Mouse (Mus musculus) hindbrain, embryonic 15.5 days (tissue): Measurements from ENCODE around the gene Cnot8. TPM values are rescaled to one million over a fixed set of nuclear protein-coding genes. Genes with fewer than 3 reads are reported as not detected.
A peak's percentile ranks its signal among the peaks of the same experiment; 100 is the strongest.
"Not testable (repeated sequence)": the region's sequence is repeated elsewhere in the genome, so short reads cannot be mapped to it uniquely, and the experiment has no call there.

Source experiments
- ATAC-seq: fragments of 200-750 bp; cut with Nextera tagmentation; 2 replicates; pipeline ENCODE4 v1.8.0; 2017; ENCODE audit warnings: low read depth, moderate number of reproducible peaks, moderate TSS enrichment; ENCODE audit not compliant: low FRiP score
- H3K27ac ChIP-seq: fragments of 300-500 bp; sonication (generic); replicated peaks from 2 replicates; pipeline ENCODE4 v1.5.1; 2015; ENCODE audit warnings: mild to moderate bottlenecking, inconsistent platforms
- H3K27me3 ChIP-seq: fragments of 300-500 bp; sonication (generic); 2 replicates; pipeline ENCODE4 v1.6.1; 2015; ENCODE audit warnings: control low read depth, inconsistent platforms
- H3K36me3 ChIP-seq: fragments of 300-500 bp; sonication (generic); 2 replicates; pipeline ENCODE4 v1.6.1; 2015; ENCODE audit warnings: control low read depth, inconsistent platforms
- H3K4me1 ChIP-seq: fragments of 300-500 bp; sonication (generic); replicated peaks from 2 replicates; pipeline ENCODE4 v1.6.1; 2015; ENCODE audit warnings: control low read depth, inconsistent platforms
- H3K4me2 ChIP-seq: fragments of 300-500 bp; sonication (generic); 2 replicates; pipeline ENCODE4 v1.6.1; 2015; ENCODE audit warnings: moderate library complexity, mild to moderate bottlenecking, inconsistent platforms
- H3K4me3 ChIP-seq: fragments of 300-500 bp; sonication (generic); 2 replicates; pipeline ENCODE4 v1.5.1; 2015; ENCODE audit warnings: mild to moderate bottlenecking, inconsistent platforms
- H3K9ac ChIP-seq: fragments of 300-500 bp; sonication (generic); 2 replicates; pipeline ENCODE4 v1.6.1; 2015; ENCODE audit warnings: inconsistent platforms
- H3K9me3 ChIP-seq: fragments of 300-500 bp; sonication (generic); 2 replicates; pipeline ENCODE4 v1.6.1; 2016; ENCODE audit warnings: control low read depth, inconsistent platforms
- WGBS: fragments of 180-500 bp; shearing (Covaris S2); methylation state at CpG from one replicate; pipeline ENCODE4 v1.1.7; 2015; 5-methylcytosine and 5-hydroxymethylcytosine counted together
- polyA plus RNA-seq: library from polyadenylated mRNA; unstranded; fragments of >200 nt; fragmentation: Nextera tagmentation; extraction: Ambion mirVana; gene quantifications from 2 replicates; pipeline ENCODE4 v1.2.1, GENCODE M21; 2015

Cnot8 gene
- polyA plus RNA-seq, 1 experiment from 2014 or later, result 103 TPM

GRCm38 (mm10) chr11:58095561-58095960 lies 8.4 kb upstream of the Cnot8 start:
- ATAC-seq, result no peak
- Histone ChIP-seq H3K27ac (no peak overlapping the region), H3K4me1 (peaks cover 5% of the 10 kb centered on the region; the same call in 1 of the 2 replicates), H3K4me3 (no peak overlapping the region), H3K27me3 (peaks cover 14% of the 10 kb centered on the region), H3K9ac (no peak overlapping the region), H3K4me2 (no peak overlapping the region), H3K9me3 (no peaks in the 10 kb centered on the region), H3K36me3 (no peaks in the 10 kb centered on the region)
- whole genome bisulfite sequencing, result 93% methylated on average over 1 of the region's 1 CpGs

- Histone ChIP-seq H3K36me3 (no peaks in the 10 kb centered on the region), H3K27ac (no peak overlapping the region), H3K27me3 (peaks cover 14% of the 10 kb centered on the region), H3K9me3 (no peaks in the 10 kb centered on the region), H3K4me3 (no peak overlapping the region), H3K4me2 (no peak overlapping the region), H3K4me1 (peaks cover 5% of the 10 kb centered on the region; the same call in 1 of the 2 replicates), H3K9ac (no peak overlapping the region)
- WGBS, result 84% methylated on average over 5 of the region's 5 CpGs
- ATAC-seq, result no peak
Observed at GRCm38 (mm10) chr11:58096160-58096559, 7.8 kb upstream of the Cnot8 start.

GRCm38 (mm10) chr11:58096821-58097620 lies 6.9 kb upstream of the Cnot8 start:
- Histone ChIP-seq H3K27me3 (peaks cover 14% of the 10 kb centered on the region), H3K4me3 (peak overlapping the region; percentile 29; the same call in 1 of the 2 replicates), H3K4me1 (peaks cover 5% of the 10 kb centered on the region; the same call in 1 of the 2 replicates), H3K9me3 (no peaks in the 10 kb centered on the region), H3K4me2 (peak overlapping the region; percentile 59), H3K9ac (no peak overlapping the region), H3K36me3 (no peaks in the 10 kb centered on the region), H3K27ac (no peak overlapping the region)
- WGBS, result 52% methylated on average over 20 of the region's 20 CpGs
- no peak for ATAC-seq

GRCm38 (mm10) chr11:58097621-58098365 lies 6.2 kb upstream of the Cnot8 start:
- WGBS, result 3% methylated on average over 30 of the region's 38 CpGs
- no peak overlapping the region for H3K9ac ChIP-seq

GRCm38 (mm10) chr11:58098366-58098720 lies 5.6 kb upstream of the Cnot8 start:
- ATAC-seq, H3K9me3 ChIP-seq, H3K4me2 ChIP-seq, H3K9ac ChIP-seq, H3K4me3 ChIP-seq, H3K27ac ChIP-seq, H3K36me3 ChIP-seq: not testable (repeated sequence)
- H3K4me1 ChIP-seq, result peaks cover 12% of the 10 kb centered on the region
- 65% methylated on average over 5 of the region's 5 CpGs for WGBS
- peaks cover 14% of the 10 kb centered on the region for H3K27me3 ChIP-seq

More at GRCm38 (mm10) chr11:58097621-58098365, 6.2 kb upstream of the Cnot8 start:
- H3K4me3 ChIP-seq, result peak overlapping the region; percentile 29
- H3K27ac ChIP-seq, result no peak overlapping the region
- peaks cover 14% of the 10 kb centered on the region for H3K27me3 ChIP-seq
- no peaks in the 10 kb centered on the region for H3K36me3 ChIP-seq
- H3K9me3 ChIP-seq, result no peaks in the 10 kb centered on the region
- peaks cover 6% of the 10 kb centered on the region; the same call in 1 of the 2 replicates for H3K4me1 ChIP-seq
- H3K4me2 ChIP-seq, result peak overlapping the region; percentile 59
- ATAC-seq, result 0 out of 2 replicates have a peak, but pooled peaks have one; percentile 24

- peaks cover 19% of the 10 kb centered on the region for H3K4me1 ChIP-seq
- no peak overlapping the region for H3K4me3 ChIP-seq
- H3K36me3 ChIP-seq, result no peaks in the 10 kb centered on the region
- H3K27ac ChIP-seq, result no peak overlapping the region
- ATAC-seq, result no peak
- no peak overlapping the region for H3K9ac ChIP-seq
- WGBS, result 94% methylated on average over 2 of the region's 2 CpGs
- H3K4me2 ChIP-seq, result no peak overlapping the region
- H3K9me3 ChIP-seq, result no peaks in the 10 kb centered on the region
- peaks cover 14% of the 10 kb centered on the region for H3K27me3 ChIP-seq
Observed at GRCm38 (mm10) chr11:58100006-58100405, 3.9 kb upstream of the Cnot8 start.

- H3K4me1 ChIP-seq, result peaks cover 30% of the 10 kb centered on the region
- WGBS, result 88% methylated on average over 4 of the region's 4 CpGs
- no peak overlapping the region for H3K9ac ChIP-seq
- no peak overlapping the region for H3K4me2 ChIP-seq
- H3K27ac ChIP-seq, result no peak overlapping the region
- H3K9me3 ChIP-seq, result no peaks in the 10 kb centered on the region
- ATAC-seq, result no peak
- H3K36me3 ChIP-seq, result no peaks in the 10 kb centered on the region
- peaks cover 11% of the 10 kb centered on the region for H3K27me3 ChIP-seq
- H3K4me3 ChIP-seq, result no peak overlapping the region
Observed at GRCm38 (mm10) chr11:58101194-58101720, 2.7 kb upstream of the Cnot8 start.

GRCm38 (mm10) chr11:58102146-58102545 lies 1.8 kb upstream of the Cnot8 start:
- H3K4me1 ChIP-seq, result peaks cover 34% of the 10 kb centered on the region
- ATAC-seq, result no peak
- H3K27me3 ChIP-seq, result peaks cover 11% of the 10 kb centered on the region
- WGBS, result 88% methylated on average over 3 of the region's 3 CpGs
- no peaks in the 10 kb centered on the region for H3K9me3 ChIP-seq
- H3K27ac ChIP-seq, result no peak overlapping the region
- H3K9ac ChIP-seq, result no peak overlapping the region
- H3K4me3 ChIP-seq, result no peak overlapping the region
- no peak overlapping the region for H3K4me2 ChIP-seq
- no peaks in the 10 kb centered on the region for H3K36me3 ChIP-seq

GRCm38 (mm10) chr11:58102581-58103343 lies 1.2 kb upstream of the Cnot8 start:
- H3K4me2 ChIP-seq, result peak overlapping the region; percentile 69
- 88% methylated on average over 9 of the region's 9 CpGs for WGBS
- H3K9me3 ChIP-seq, result no peaks in the 10 kb centered on the region
- peaks cover 11% of the 10 kb centered on the region for H3K27me3 ChIP-seq
- H3K4me3 ChIP-seq, result peak overlapping the region; percentile 93
- no peak overlapping the region for H3K9ac ChIP-seq
- no peak overlapping the region; the same call in 1 of the 2 replicates for H3K27ac ChIP-seq
- no peak for ATAC-seq
- H3K36me3 ChIP-seq, result no peaks in the 10 kb centered on the region
- H3K4me1 ChIP-seq, result peaks cover 37% of the 10 kb centered on the region

- Histone ChIP-seq H3K4me1 (peaks cover 36% of the 10 kb centered on the region), H3K9me3 (no peaks in the 10 kb centered on the region), H3K4me2 (peak overlapping the region; percentile 69), H3K27ac (peak overlapping the region; percentile 89), H3K27me3 (peaks cover 10% of the 10 kb centered on the region), H3K4me3 (peak overlapping the region; percentile 93), H3K36me3 (no peaks in the 10 kb centered on the region), H3K9ac (peak overlapping the region; percentile 69)
- ATAC-seq, result peak; percentile 67
- WGBS, result 58% methylated on average over 13 of the region's 13 CpGs
Observed at GRCm38 (mm10) chr11:58103344-58103653, 654 bp upstream of the Cnot8 start.

- Histone ChIP-seq H3K27me3 (no peaks in the 10 kb centered on the region), H3K9ac (peak overlapping the region; percentile 89), H3K4me1 (peaks cover 36% of the 10 kb centered on the region), H3K4me3 (peak overlapping the region; percentile 93), H3K4me2 (peak overlapping the region; percentile 69), H3K36me3 (no peaks in the 10 kb centered on the region), H3K27ac (peak overlapping the region; percentile 89), H3K9me3 (no peaks in the 10 kb centered on the region)
- no peak; the same call in 1 of the 2 replicates for ATAC-seq
- under 1% methylated on average over 24 of the region's 24 CpGs for WGBS
Observed at GRCm38 (mm10) chr11:58104351-58104791, 418 bp downstream of the Cnot8 start.
